Mouse (Mus musculus): Measurements from ENCODE around the gene Plet1.

Plet1 gene

GRCm38 (mm10) chr9:50496151-50496505 is 1.8 kb downstream of the Plet1 start:
- DNase-seq, result no peak

GRCm38 (mm10) chr9:50496546-50496945 is 2.2 kb downstream of the Plet1 start:
- DNase-seq, result no peak

GRCm38 (mm10) chr9:50497076-50497475 is 2.8 kb downstream of the Plet1 start:
- DNase-seq, result no peak

- no peak for DNase-seq
These were observed 3.2 kb downstream of the Plet1 start for GRCm38 (mm10) chr9:50497536-50497935.

- no peak for DNase-seq
These were observed 4.5 kb downstream of the Plet1 start for GRCm38 (mm10) chr9:50498815-50499214.

- DNase-seq, result no peak
These were observed 5.5 kb downstream of the Plet1 start for GRCm38 (mm10) chr9:50499781-50500180.

GRCm38 (mm10) chr9:50500467-50500973 is 6.2 kb downstream of the Plet1 start:
- DNase-seq, result no peak

GRCm38 (mm10) chr9:50500974-50501501 is 6.7 kb downstream of the Plet1 start:
- DNase-seq, result no peak

- DNase-seq, result no peak
These were observed 8.6 kb downstream of the Plet1 start for GRCm38 (mm10) chr9:50502949-50503348.

- no peak for DNase-seq
These were observed 11.1 kb downstream of the Plet1 start for GRCm38 (mm10) chr9:50505405-50505804.

GRCm38 (mm10) chr9:50507570-50507969 is 13.2 kb downstream of the Plet1 start:
- DNase-seq, result no peak

GRCm38 (mm10) chr9:50515462-50515861 is 21.1 kb downstream of the Plet1 start:
- no peak for DNase-seq

- no peak for DNase-seq
These were observed 24.5 kb downstream of the Plet1 start for GRCm38 (mm10) chr9:50518781-50519180.

- DNase-seq, result no peak
These were observed 26.4 kb downstream of the Plet1 start for GRCm38 (mm10) chr9:50520748-50521147.

- DNase-seq, result no peak
These were observed 27.2 kb downstream of the Plet1 start for GRCm38 (mm10) chr9:50521562-50521961.

- DNase-seq, result no peak
These were observed 28.2 kb downstream of the Plet1 start for GRCm38 (mm10) chr9:50522574-50522973.

GRCm38 (mm10) chr9:50524936-50525335 is 30.6 kb downstream of the Plet1 start:
- DNase-seq, result no peak

GRCm38 (mm10) chr9:50525585-50525984 is 31.3 kb downstream of the Plet1 start:
- no peak for DNase-seq

- DNase-seq, result no peak
These were observed 33.5 kb downstream of the Plet1 start for GRCm38 (mm10) chr9:50527860-50528259.

GRCm38 (mm10) chr9:50528293-50528892 is 34.1 kb downstream of the Plet1 start, which contains the start of gene Pts:
TSS of gene Pts (minus strand) at chr9:50528724.
- peak; percentile 95 for DNase-seq

GRCm38 (mm10) chr9:50530890-50531289 is 36.6 kb downstream of the Plet1 start:
- no peak for DNase-seq

GRCm38 (mm10) chr9:50533328-50533727 is 39.0 kb downstream of the Plet1 start:
- DNase-seq, result peak; percentile 54 to 55

GRCm38 (mm10) chr9:50533791-50534190 is 39.5 kb downstream of the Plet1 start:
- no peak for DNase-seq

- DNase-seq, result no peak
These were observed 41.6 kb downstream of the Plet1 start for GRCm38 (mm10) chr9:50535930-50536329.

- DNase-seq, result no peak
These were observed 42.3 kb downstream of the Plet1 start for GRCm38 (mm10) chr9:50536603-50537135.

All from spleen, adult 18-20 months (tissue).